Mouse (Mus musculus): Measurements from ENCODE around the gene Zc3h12c.

DNA sequence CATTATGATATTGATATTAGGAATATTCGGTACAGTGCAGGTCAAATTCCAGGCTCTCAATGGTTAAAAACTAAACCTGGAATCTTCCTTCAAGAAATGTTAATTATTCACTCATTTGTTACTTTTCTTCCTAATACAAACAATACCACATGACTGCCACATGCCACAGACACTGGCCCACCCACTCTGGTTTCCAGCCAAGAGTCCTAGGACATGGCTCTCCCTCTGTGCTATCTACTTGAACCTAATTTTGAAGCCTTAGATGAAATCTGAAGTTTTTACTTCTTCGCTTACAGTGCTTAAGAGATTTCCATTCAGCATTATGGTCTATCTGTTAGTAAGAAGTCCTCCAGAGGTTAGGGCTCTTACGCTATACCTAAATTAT is 2.7 kb downstream of the Zc3h12c start:
- no peak for TF ChIP-seq FLI1 (IDR thresholded peaks at IDR 0.05; ENCODE audit: low read length)
- no peak for TF ChIP-seq GATA1 (IDR thresholded peaks at IDR 0.05; ENCODE audit: borderline replicate concordance, low read length)

Data from megakaryocyte, embryonic 14.5 days (primary cell).